Mouse (Mus musculus): ENCODE measurements around the gene Nexn.
A peak's percentile ranks its signal among the peaks of the same experiment; 100 is the strongest.

DNA sequence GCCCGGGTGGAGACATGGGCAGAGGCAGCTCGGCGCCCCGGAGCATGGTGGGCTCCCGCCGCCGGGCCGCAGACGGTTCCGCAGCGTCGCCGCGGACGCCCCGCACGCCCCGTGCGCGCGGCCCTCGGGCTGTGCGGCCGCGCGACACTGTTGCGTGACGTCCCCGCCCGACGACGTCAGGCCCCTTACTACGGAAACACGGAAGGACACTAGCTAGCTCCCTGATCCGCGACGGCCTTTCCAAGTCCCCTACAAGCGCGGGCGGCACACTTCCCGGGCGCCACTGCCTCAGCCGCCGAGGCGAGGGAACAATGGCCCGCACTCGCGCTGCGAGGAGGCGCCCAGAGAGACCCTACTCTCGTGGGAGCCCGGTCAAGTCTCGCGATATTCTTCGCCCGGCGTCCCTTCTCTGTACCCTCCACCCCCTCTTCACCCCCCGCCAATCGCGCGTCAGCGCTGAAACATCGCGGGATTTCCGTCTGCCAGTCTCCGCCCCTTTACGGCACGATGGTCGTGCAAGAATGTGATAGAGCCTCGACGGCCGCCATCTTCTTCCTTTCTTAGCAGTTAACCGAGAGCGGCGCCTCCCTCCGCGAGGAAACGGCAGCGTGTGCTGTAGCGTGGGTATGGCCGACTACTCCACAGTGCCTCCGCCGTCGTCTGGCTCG is 56.0 kb downstream of the Nexn start, which contains the start of the genes Dnajb4 and Fubp1:
- TF ChIP-seq POLR2A (IDR thresholded peaks at IDR 0.05; ENCODE audit: extremely low read depth, insufficient read depth, low read length) (peak; percentile 91), CTCF (IDR thresholded peaks at IDR 0.05; ENCODE audit: extremely low read depth, insufficient read depth, low read length) (no peak)
